In genomic region chr19:3913692-3914091, GRCm38 (mm10) we compare ENCODE assay signal across 9 mouse cellular contexts. TPM values are rescaled to one million over a fixed set of nuclear protein-coding genes. Genes with fewer than 3 reads are reported as not detected.
DNase-seq lines count a peak whose midpoint lies in the region; ATAC-seq and TF ChIP-seq lines count a peak whose summit lies in the region.
"Had no signal": no experiment of that assay in that cellular context is flagged by ENCODE, and none has a peak within 500 bp of the region (broad histone marks: within the 10 kb centered on the region; RNA-seq: fewer than 3 reads in every experiment).

No protein-coding gene starts in this region.

- 0 out of 2 replicates have a peak overlapping the region, but pooled peaks have one; percentile 73 for H3K27ac ChIP-seq in liver, adult 2 months (replicated peaks; ENCODE audit: insufficient read depth, low read depth, low read length)
- no peak overlapping the region for H3K27ac ChIP-seq in embryonic facial prominence, embryonic 14.5 days (replicated peaks; ENCODE audit: low read depth, low read length)
- 0 out of 2 replicates have a peak overlapping the region, but pooled peaks have one; percentile 31 for H3K27ac ChIP-seq in intestine, embryonic 16.5 days (ENCODE audit: low read length)
- H3K27ac ChIP-seq in neural tube, embryonic 13.5 days (replicated peaks) = no peak overlapping the region

- no peak for ATAC-seq in embryonic facial prominence, embryonic 14.5 days (ENCODE audit: low read depth)
- no peak for ATAC-seq in intestine, embryonic 16.5 days
- no peak for ATAC-seq in neural tube, embryonic 13.5 days (ENCODE audit: low read depth)

- no peaks in the 10 kb centered on the region for H3K9me3 ChIP-seq in embryonic facial prominence, embryonic 14.5 days (ENCODE audit: control insufficient read depth, low read length)
- no peaks in the 10 kb centered on the region for H3K9me3 ChIP-seq in intestine, embryonic 16.5 days (ENCODE audit: control insufficient read depth, low read length)
- no peaks in the 10 kb centered on the region for H3K9me3 ChIP-seq in neural tube, embryonic 13.5 days

- no peaks in the 10 kb centered on the region for H3K79me2 ChIP-seq in liver, adult 2 months (ENCODE audit: control insufficient read depth, insufficient read depth, low read length)

- H3K4me2 ChIP-seq in embryonic facial prominence, embryonic 14.5 days (ENCODE audit: low read depth, low read length) = peak overlapping the region; percentile 82
- peak overlapping the region; percentile 55 for H3K4me2 ChIP-seq in intestine, embryonic 16.5 days (ENCODE audit: low read depth, low read length)
- peak overlapping the region; percentile 79 for H3K4me2 ChIP-seq in neural tube, embryonic 13.5 days

- no peak for TF ChIP-seq CTCF in liver, adult 2 months (IDR thresholded peaks at IDR 0.05; ENCODE audit: low read depth, low read length)

- H3K9ac ChIP-seq in liver, adult 2 months (ENCODE audit: low read depth, low read length) = peak overlapping the region; percentile 70; the same call in 1 of the 2 replicates
- peak overlapping the region; percentile 69 for H3K9ac ChIP-seq in embryonic facial prominence, embryonic 14.5 days (ENCODE audit: low read depth, low read length)
- H3K9ac ChIP-seq in intestine, embryonic 16.5 days (ENCODE audit: low read depth, low read length) = peak overlapping the region; percentile 74
- H3K9ac ChIP-seq in neural tube, embryonic 13.5 days = peak overlapping the region; percentile 69

- no peak for DNase-seq in liver, adult 2 months (ENCODE audit: extremely low read depth, low read depth, low spot score)
- DNase-seq in liver = no peak
- DNase-seq in embryonic facial prominence, embryonic 14.5 days (ENCODE audit: low spot score) = no peak
- no peak for DNase-seq in gastrocnemius, postnatal 25 days
- no peak for DNase-seq in embryo, embryonic 10 days (ENCODE audit: low spot score)
- DNase-seq in layer of hippocampus, adult 8-10 months (ENCODE audit: low spot score in 2 of 2) = no peak
- DNase-seq: adrenal gland, postnatal 14 days had no signal

- 75% methylated on average over 8 of the region's 8 CpGs for WGBS in liver, adult 2 months
- 78% methylated on average over 8 of the region's 8 CpGs for WGBS in embryonic facial prominence, embryonic 14.5 days
- 86% methylated on average over 8 of the region's 8 CpGs for WGBS in intestine, embryonic 16.5 days
- WGBS in neural tube, embryonic 13.5 days = 87% methylated on average over 8 of the region's 8 CpGs

- TF ChIP-seq POLR2A in liver, adult 2 months (IDR thresholded peaks at IDR 0.05; ENCODE audit: extremely low read depth, insufficient read depth, low read length) = no peak

- H3K4me3 ChIP-seq in liver, adult 2 months (ENCODE audit: insufficient read depth, low read depth, low read length) = peak overlapping the region; percentile 55; the same call in 1 of the 2 replicates
- peak overlapping the region; percentile 63 for H3K4me3 ChIP-seq in embryonic facial prominence, embryonic 14.5 days (ENCODE audit: low read depth, low read length)
- peak overlapping the region; percentile 75 for H3K4me3 ChIP-seq in intestine, embryonic 16.5 days (ENCODE audit: low read length)
- peak overlapping the region; percentile 58 for H3K4me3 ChIP-seq in neural tube, embryonic 13.5 days

- H3K36me3 ChIP-seq in liver, adult 2 months (ENCODE audit: control insufficient read depth, insufficient read depth, low read length) = no peaks in the 10 kb centered on the region
- H3K36me3 ChIP-seq in embryonic facial prominence, embryonic 14.5 days (ENCODE audit: control insufficient read depth, insufficient read depth, low read length) = peaks cover 21% of the 10 kb centered on the region
- H3K36me3 ChIP-seq in intestine, embryonic 16.5 days (ENCODE audit: control insufficient read depth, insufficient read depth, low read length) = peaks cover 5% of the 10 kb centered on the region; the same call in 1 of the 2 replicates
- peaks cover 26% of the 10 kb centered on the region for H3K36me3 ChIP-seq in neural tube, embryonic 13.5 days

- H3K27me3 ChIP-seq in liver, adult 2 months (ENCODE audit: control insufficient read depth, insufficient read depth, low read length) = no peaks in the 10 kb centered on the region
- no peaks in the 10 kb centered on the region for H3K27me3 ChIP-seq in embryonic facial prominence, embryonic 14.5 days (replicated peaks; ENCODE audit: control insufficient read depth, insufficient read depth, low read length)
- no peaks in the 10 kb centered on the region for H3K27me3 ChIP-seq in intestine, embryonic 16.5 days (replicated peaks; ENCODE audit: control insufficient read depth, insufficient read depth, low read length)
- H3K27me3 ChIP-seq in neural tube, embryonic 13.5 days = no peaks in the 10 kb centered on the region

- peaks cover 11% of the 10 kb centered on the region for H3K4me1 ChIP-seq in liver, adult 2 months (ENCODE audit: control insufficient read depth, insufficient read depth, low read length)
- peaks cover 13% of the 10 kb centered on the region for H3K4me1 ChIP-seq in embryonic facial prominence, embryonic 14.5 days (ENCODE audit: control insufficient read depth, insufficient read depth, low read length)
- peaks cover 4% of the 10 kb centered on the region for H3K4me1 ChIP-seq in intestine, embryonic 16.5 days (ENCODE audit: control insufficient read depth, insufficient read depth, low read length)
- peaks cover 24% of the 10 kb centered on the region for H3K4me1 ChIP-seq in neural tube, embryonic 13.5 days (replicated peaks)

RNA-seq across cellular contexts. Expression of gene Ndufs8, which starts 1.1 kb away (rescaled TPM):
- 197 and 213 TPM in 2 replicates for total RNA-seq in liver, adult 2 months (2014; rRNA removed)
- 266 and 295 TPM in 2 replicates for polyA plus RNA-seq in liver, adult 2 months (2012; rRNA removed)
- 297 and 302 TPM in 2 replicates for polyA plus RNA-seq in embryonic facial prominence, embryonic 14.5 days (2014; fragmentation: Nextera tagmentation; extraction: Ambion mirVana)
- 412 and 424 TPM in 2 replicates for polyA plus RNA-seq in intestine, embryonic 16.5 days (2015; fragmentation: Nextera tagmentation; extraction: Ambion mirVana)
- polyA plus RNA-seq in neural tube, embryonic 13.5 days (2015; fragmentation: Nextera tagmentation; extraction: Ambion mirVana) = 286 and 302 TPM in 2 replicates
- 100 to 1,000 TPM; 260 to 277 TPM for total RNA-seq in gastrocnemius, postnatal 25 days (2021)
- 100 to 1,000 TPM; 114 to 145 (median 126) TPM for total RNA-seq in layer of hippocampus, adult 8-10 months (2022)

RNA-seq across cellular contexts. Expression of gene Tcirg1, which starts 6.8 kb away (rescaled TPM):
- total RNA-seq in liver, adult 2 months (2014; rRNA removed) = 34.3 and 35.6 TPM in 2 replicates
- 76.3 and 123 TPM in 2 replicates for polyA plus RNA-seq in liver, adult 2 months (2012; rRNA removed)
- polyA plus RNA-seq in embryonic facial prominence, embryonic 14.5 days (2014; fragmentation: Nextera tagmentation; extraction: Ambion mirVana) = 33.6 and 36.5 TPM in 2 replicates
- polyA plus RNA-seq in intestine, embryonic 16.5 days (2015; fragmentation: Nextera tagmentation; extraction: Ambion mirVana) = 73.3 and 84.5 TPM in 2 replicates
- polyA plus RNA-seq in neural tube, embryonic 13.5 days (2015; fragmentation: Nextera tagmentation; extraction: Ambion mirVana) = 18.4 and 18.9 TPM in 2 replicates
- 1 to 10 TPM; 5.2 to 7.0 TPM for total RNA-seq in gastrocnemius, postnatal 25 days (2021)
- 10 to 100 TPM; 19.4 to 39.9 (median 30.6) TPM for total RNA-seq in layer of hippocampus, adult 8-10 months (2022)

RNA-seq across cellular contexts. Expression of gene Aldh3b1, which starts 15.9 kb away (rescaled TPM):
- 2.9 and 3.3 TPM in 2 replicates for total RNA-seq in liver, adult 2 months (2014; rRNA removed)
- 1.9 and 4.0 TPM in 2 replicates for polyA plus RNA-seq in liver, adult 2 months (2012; rRNA removed)
- 4.6 and 4.8 TPM in 2 replicates for polyA plus RNA-seq in embryonic facial prominence, embryonic 14.5 days (2014; fragmentation: Nextera tagmentation; extraction: Ambion mirVana)
- polyA plus RNA-seq in intestine, embryonic 16.5 days (2015; fragmentation: Nextera tagmentation; extraction: Ambion mirVana) = 4.2 TPM in 2 replicates
- 1.9 and 2.2 TPM in 2 replicates for polyA plus RNA-seq in neural tube, embryonic 13.5 days (2015; fragmentation: Nextera tagmentation; extraction: Ambion mirVana)
- 1 to 10 TPM; 1.4 to 1.7 TPM for total RNA-seq in gastrocnemius, postnatal 25 days (2021)
- 1 to 10 TPM; 3.5 to 7.6 (median 5.5) TPM for total RNA-seq in layer of hippocampus, adult 8-10 months (2022)

RNA-seq across cellular contexts. Expression of gene Unc93b1, which starts 21.3 kb away (rescaled TPM):
- total RNA-seq in liver, adult 2 months (2014; rRNA removed) = 41.1 and 41.5 TPM in 2 replicates
- polyA plus RNA-seq in liver, adult 2 months (2012; rRNA removed) = 68.9 and 102 TPM in 2 replicates
- polyA plus RNA-seq in embryonic facial prominence, embryonic 14.5 days (2014; fragmentation: Nextera tagmentation; extraction: Ambion mirVana) = 21.3 and 24.5 TPM in 2 replicates
- polyA plus RNA-seq in intestine, embryonic 16.5 days (2015; fragmentation: Nextera tagmentation; extraction: Ambion mirVana) = 27.0 and 29.8 TPM in 2 replicates
- polyA plus RNA-seq in neural tube, embryonic 13.5 days (2015; fragmentation: Nextera tagmentation; extraction: Ambion mirVana) = 11.8 and 13.5 TPM in 2 replicates
- 10 to 100 TPM in 1 of 2 experiments, 1 to 10 TPM in 1; 8.4 to 10.2 TPM for total RNA-seq in gastrocnemius, postnatal 25 days (2021)
- total RNA-seq in layer of hippocampus, adult 8-10 months (2022) = 10 to 100 TPM; 12.1 to 49.4 (median 31.1) TPM

RNA-seq across cellular contexts. Expression of gene Aldh3b3, which starts 44.8 kb away (rescaled TPM):
- total RNA-seq in liver, adult 2 months (2014; rRNA removed) = 0.74 and 1.7 TPM in 2 replicates
- 6.4 and 7.7 TPM in 2 replicates for polyA plus RNA-seq in liver, adult 2 months (2012; rRNA removed)
- polyA plus RNA-seq in embryonic facial prominence, embryonic 14.5 days (2014; fragmentation: Nextera tagmentation; extraction: Ambion mirVana) = 0.18 and 0.24 TPM in 2 replicates
- not detected in 2 replicates for polyA plus RNA-seq in intestine, embryonic 16.5 days (2015; fragmentation: Nextera tagmentation; extraction: Ambion mirVana)
- not detected in 2 replicates for polyA plus RNA-seq in neural tube, embryonic 13.5 days (2015; fragmentation: Nextera tagmentation; extraction: Ambion mirVana)
- not detected for total RNA-seq in gastrocnemius, postnatal 25 days (2021)
- total RNA-seq in layer of hippocampus, adult 8-10 months (2022) = not detected

Comparison
In these comparisons a context has a peak if more than half of its experiments do, and no peak if none do; other contexts are left out.
1. H3K27ac ChIP-seq: peak in liver, adult 2 months (single experiment) and intestine, embryonic 16.5 days (single experiment); none in embryonic facial prominence, embryonic 14.5 days (single experiment) and neural tube, embryonic 13.5 days (single experiment).
2. Peak in every context shown above with its lines, with median percentiles within 50 percentile points of each other: H3K4me3 ChIP-seq, H3K9ac ChIP-seq and H3K4me2 ChIP-seq.